Mouse (Mus musculus) cortical plate, adult 2 months (tissue): ENCODE data around the gene Lyst. TPM values are rescaled to one million over a fixed set of nuclear protein-coding genes. Genes with fewer than 3 reads are reported as not detected.

Experiments
- H3K27ac ChIP-seq: fragments of 200-500 bp; 2 replicates; pipeline ENCODE4 v1.5.1; 2012; ENCODE audit warnings: low read length, control low read depth, inconsistent platforms; ENCODE audit not compliant: insufficient read depth
- H3K4me1 ChIP-seq: fragments of 200-500 bp; 2 replicates; pipeline ENCODE4 v1.6.1; 2011; ENCODE audit warnings: low read length; ENCODE audit not compliant: control insufficient read depth, insufficient read depth
- H3K4me3 ChIP-seq: fragments of 200-500 bp; 2 replicates; pipeline ENCODE4 v1.5.1; 2011; ENCODE audit warnings: mild to moderate bottlenecking, low read length, control low read depth; ENCODE audit not compliant: insufficient read depth
- CTCF ChIP-seq: fragments of 200-500 bp; IDR thresholded peaks from 2 replicates; pipeline ENCODE4 v1.5.1; 2011; ENCODE audit warnings: mild to moderate bottlenecking, control low read depth, low read length; ENCODE audit not compliant: insufficient read depth; ENCODE audit errors: extremely low read depth
- POLR2A ChIP-seq: fragments of 200-500 bp; IDR thresholded peaks from 2 replicates; pipeline ENCODE4 v1.6.1; 2011; ENCODE audit warnings: mild to moderate bottlenecking, low read length, control low read depth; ENCODE audit not compliant: insufficient read depth; ENCODE audit errors: extremely low read depth
- polyA plus RNA-seq: library from polyadenylated mRNA; depleted of rRNA; stranded (reverse); fragments of >200 nt; gene quantifications from 2 replicates; pipeline ENCODE4 v1.2.3, GENCODE M21; 2012; rRNA removed

Lyst gene
- polyA plus RNA-seq, 1 experiment, result 11.5 TPM

GRCm38 (mm10) chr13:13810885-13811284, 220.7 kb downstream of the Lyst start:
- Histone ChIP-seq H3K27ac (no peak overlapping the region), H3K4me3 (no peak overlapping the region), H3K4me1 (no peaks in the 10 kb centered on the region)
- TF ChIP-seq POLR2A (no peak), CTCF (no peak)

- Histone ChIP-seq H3K4me3 (no peak overlapping the region), H3K4me1 (no peaks in the 10 kb centered on the region), H3K27ac (no peak overlapping the region)
- no peak for TF ChIP-seq POLR2A
- TF ChIP-seq CTCF, result no peak
Observed at GRCm38 (mm10) chr13:13818696-13819095, 228.5 kb downstream of the Lyst start.

GRCm38 (mm10) chr13:13820234-13821123, 230.3 kb downstream of the Lyst start:
- H3K27ac ChIP-seq, result no peak overlapping the region
- no peak overlapping the region for H3K4me3 ChIP-seq
- TF ChIP-seq CTCF (no peak), POLR2A (no peak)
- no peaks in the 10 kb centered on the region for H3K4me1 ChIP-seq

GRCm38 (mm10) chr13:13824946-13825345, 234.7 kb downstream of the Lyst start:
- Histone ChIP-seq H3K27ac (no peak overlapping the region), H3K4me3 (no peak overlapping the region), H3K4me1 (no peaks in the 10 kb centered on the region)
- no peak for TF ChIP-seq POLR2A
- no peak for TF ChIP-seq CTCF

- no peak for TF ChIP-seq POLR2A
- no peak for TF ChIP-seq CTCF
- H3K4me3 ChIP-seq, result no peak overlapping the region
- no peak overlapping the region for H3K27ac ChIP-seq
- no peaks in the 10 kb centered on the region for H3K4me1 ChIP-seq
Observed at GRCm38 (mm10) chr13:13826533-13826932, 236.3 kb downstream of the Lyst start.

GRCm38 (mm10) chr13:13828125-13828524, 237.9 kb downstream of the Lyst start:
- H3K4me3 ChIP-seq, result no peak overlapping the region
- no peak overlapping the region for H3K27ac ChIP-seq
- H3K4me1 ChIP-seq, result no peaks in the 10 kb centered on the region
- TF ChIP-seq POLR2A, result no peak

Other genes starting within 250 kb of the Lyst start
- 16.0 and 17.7 TPM in 2 replicates for gene Gpr137b, start 196.4 kb upstream of the Lyst start, polyA plus RNA-seq
- 7.3 and 8.4 TPM in 2 replicates for gene Nid1, start 152.8 kb upstream of the Lyst start, polyA plus RNA-seq
- 28.9 and 38.8 TPM in 2 replicates for gene Gng4, start 193.7 kb downstream of the Lyst start, polyA plus RNA-seq